Mouse (Mus musculus): ENCODE measurements at regions not wholly inside any gene's neighbourhood (a gene's known extent, or its start where the extent isn't known, plus 50 kb on each side); places are given as distances from the start of the nearest gene placed in this dataset.
"Not testable (repeated sequence)": the region's sequence is repeated elsewhere in the genome, so short reads cannot be mapped to it uniquely, and the experiment has no call there.

- no peak for DNase-seq
These were observed 251.2 kb upstream of the Kcnh8 start for GRCm38 (mm10) chr17:52351293-52351692.

DNA sequence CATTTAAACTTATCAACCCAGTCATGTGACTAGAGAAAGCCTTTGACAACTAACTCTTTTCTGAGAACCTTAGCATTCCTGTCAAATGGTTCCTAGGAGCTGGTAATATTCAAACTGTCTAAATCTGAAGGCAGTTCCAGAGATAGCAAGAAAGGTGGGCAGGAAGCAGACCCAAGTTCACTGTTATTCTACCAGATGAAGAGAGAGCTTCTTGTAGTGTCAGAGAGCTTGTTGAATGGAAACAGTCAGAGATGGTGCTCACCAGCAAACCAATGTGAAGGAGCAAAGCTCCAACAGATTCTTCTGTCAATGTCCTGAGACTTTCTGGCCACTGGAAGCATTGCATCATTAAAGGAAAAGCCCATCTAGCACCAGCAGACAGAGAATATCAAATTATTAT lies 251.8 kb upstream of the Kcnh8 start:
- DNase-seq: no peak

GRCm38 (mm10) chr17:52349872-52350271 lies 252.6 kb upstream of the Kcnh8 start:
- DNase-seq: no peak

- DNase-seq: no peak
These were observed 253.9 kb upstream of the Kcnh8 start for GRCm38 (mm10) chr17:52348481-52349083.

DNA sequence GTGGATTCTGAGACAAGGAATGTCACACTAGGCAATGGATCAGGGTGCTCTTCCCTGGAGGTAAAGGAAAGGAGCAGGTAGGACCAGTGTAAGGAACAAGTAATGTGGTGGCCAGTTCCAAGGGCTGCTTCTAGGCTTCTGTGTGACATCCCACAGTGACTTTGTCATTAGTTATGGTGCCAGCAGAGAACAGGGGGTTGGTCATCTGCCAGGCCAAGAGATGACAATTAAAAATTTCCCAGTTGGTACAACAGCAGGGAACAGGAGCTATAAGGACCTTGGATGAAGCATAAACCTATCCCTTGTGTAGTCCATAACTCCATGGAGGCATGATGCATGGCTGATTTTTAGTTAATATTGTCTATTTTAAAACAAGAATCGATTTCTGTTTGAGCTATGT lies 281.9 kb upstream of the Kcnh8 start:
- DNase-seq: no peak

DNA sequence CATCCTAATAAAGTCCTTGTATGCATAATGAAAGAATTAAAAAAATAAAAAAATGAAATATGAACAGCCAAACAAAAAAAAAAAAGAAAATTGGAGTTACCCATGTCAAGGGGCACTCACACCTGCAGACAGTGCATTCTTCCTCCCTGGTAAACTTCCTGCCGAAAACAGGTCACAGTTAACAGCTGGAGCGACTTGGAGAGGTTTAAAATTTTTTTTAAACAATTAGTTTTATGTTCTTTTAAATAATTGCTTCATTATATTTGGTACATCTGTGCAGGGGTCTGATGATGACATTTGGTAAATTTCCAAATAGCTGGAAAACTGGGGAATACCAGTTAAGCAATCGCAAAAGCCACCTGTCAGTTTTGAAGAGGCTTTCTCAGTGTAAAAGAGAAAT lies 285.5 kb upstream of the Kcnh8 start:
- no peak for DNase-seq

- no peak for DNase-seq
These were observed 286.6 kb upstream of the Kcnh8 start for GRCm38 (mm10) chr17:52315879-52316278.

DNA sequence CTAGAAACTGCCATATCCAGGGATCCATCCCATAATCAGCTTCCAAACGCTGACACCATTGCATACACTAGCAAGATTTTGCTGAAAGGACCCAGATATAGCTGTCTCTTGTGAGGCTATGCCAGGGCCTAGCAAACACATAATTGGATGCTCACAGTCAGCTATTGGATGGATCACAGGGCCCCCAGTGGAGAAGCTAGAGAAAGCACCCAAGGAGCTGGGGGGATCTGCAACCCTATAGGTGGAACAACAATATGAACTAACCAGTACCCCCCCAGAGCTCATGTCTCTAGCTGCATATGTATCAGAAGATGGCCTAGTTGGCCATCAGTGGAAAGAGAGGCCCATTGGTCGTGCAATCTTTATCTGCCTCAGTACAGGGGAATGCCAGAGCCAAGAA lies 287.1 kb upstream of the Kcnh8 start:
- DNase-seq: not testable (repeated sequence)

- DNase-seq: no peak
These were observed 290.5 kb upstream of the Kcnh8 start for GRCm38 (mm10) chr17:52312043-52312442.

- no peak for DNase-seq
These were observed 293.7 kb upstream of the Kcnh8 start for GRCm38 (mm10) chr17:52308789-52309188.

DNA sequence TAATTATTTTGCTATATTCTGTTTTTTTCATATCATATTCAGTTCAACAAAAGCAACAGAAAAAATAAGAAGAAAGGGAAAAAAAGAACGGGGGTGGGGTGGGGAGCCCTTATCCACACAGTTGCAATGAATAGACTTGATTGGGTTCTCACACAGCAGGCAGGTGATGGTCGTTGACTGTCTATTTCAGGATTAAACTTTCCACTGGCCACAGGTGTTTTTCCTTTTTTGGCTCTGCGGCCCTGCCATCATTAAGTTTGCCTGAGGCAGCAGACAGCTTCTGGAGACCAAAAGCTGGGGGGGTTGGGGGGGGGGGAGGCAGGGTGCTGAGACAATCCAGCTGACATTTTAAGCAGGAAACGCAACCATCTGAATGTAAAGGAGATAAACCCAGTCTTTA lies 298.4 kb upstream of the Kcnh8 start:
- DNase-seq: no peak

- DNase-seq: no peak
These were observed 299.2 kb upstream of the Kcnh8 start for GRCm38 (mm10) chr17:52303320-52303719.

DNA sequence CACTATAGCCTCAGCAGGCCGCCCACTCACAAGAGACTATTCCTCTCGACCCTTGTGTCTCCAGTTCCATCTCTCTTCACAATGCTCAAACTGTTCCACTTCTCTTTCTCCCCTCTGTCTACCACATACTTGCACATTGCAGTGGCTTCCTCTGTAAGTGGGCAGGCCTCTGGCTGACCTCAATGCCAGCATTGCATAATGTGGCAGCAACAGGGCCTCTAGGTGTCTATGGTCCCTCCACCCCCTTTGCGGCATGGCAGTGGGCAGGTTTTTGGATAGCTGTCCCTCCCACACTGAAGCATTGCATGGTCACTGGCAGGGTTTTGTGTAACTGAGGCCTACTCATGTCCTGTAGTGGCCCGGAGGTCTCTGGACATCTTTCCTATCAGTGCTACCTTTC lies 302.7 kb upstream of the Kcnh8 start:
- DNase-seq: no peak

- DNase-seq: no peak
These were observed 317.1 kb upstream of the Kcnh8 start for GRCm38 (mm10) chr17:52285392-52285791.

- no peak for DNase-seq
These were observed 320.2 kb upstream of the Kcnh8 start for GRCm38 (mm10) chr17:52282264-52282663.

DNA sequence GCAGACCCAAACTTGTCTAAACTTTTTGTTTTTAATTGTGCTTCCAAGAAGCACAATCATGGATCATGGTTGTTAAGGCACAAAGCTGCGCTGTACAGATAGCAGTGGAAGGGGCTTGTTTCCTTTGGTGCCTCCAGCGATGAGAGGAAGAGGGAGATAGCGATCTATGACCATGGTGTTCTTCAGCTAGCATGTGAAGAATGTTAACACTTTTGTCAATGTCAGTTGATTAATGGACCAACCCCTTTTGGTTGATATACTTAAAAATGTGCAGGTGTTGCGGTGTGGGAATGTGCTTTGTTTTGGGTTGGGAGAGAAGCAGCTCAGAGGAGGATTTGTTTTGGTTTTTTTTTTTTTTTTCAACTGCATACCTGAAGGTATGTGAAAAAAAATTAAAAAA lies 324.0 kb upstream of the Kcnh8 start:
- no peak for DNase-seq

DNA sequence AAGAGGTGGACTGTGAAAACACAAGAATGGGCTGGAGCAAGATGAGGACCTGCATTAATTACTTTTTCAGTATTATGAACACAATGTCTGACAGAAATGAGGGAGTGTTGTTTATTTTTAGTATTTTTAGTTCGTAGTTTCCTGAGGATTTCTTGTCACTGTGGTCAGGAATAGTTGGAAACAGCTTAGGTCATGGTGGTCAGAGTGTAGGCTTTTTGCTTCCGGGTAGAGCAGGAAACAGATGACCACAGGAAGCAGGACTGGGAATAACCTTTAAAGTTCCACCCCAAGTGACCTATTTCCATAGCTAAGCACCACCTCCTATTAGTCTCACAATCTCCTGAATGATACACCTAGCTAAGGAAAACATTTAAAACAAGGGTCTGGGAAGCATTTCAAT lies 333.7 kb upstream of the Kcnh8 start:
- no peak for DNase-seq

GRCm38 (mm10) chr17:52251284-52251683 lies 351.2 kb upstream of the Kcnh8 start:
- DNase-seq: no peak

- no peak for DNase-seq
These were observed 376.9 kb upstream of the Kcnh8 start for GRCm38 (mm10) chr17:52225584-52225983.

DNA sequence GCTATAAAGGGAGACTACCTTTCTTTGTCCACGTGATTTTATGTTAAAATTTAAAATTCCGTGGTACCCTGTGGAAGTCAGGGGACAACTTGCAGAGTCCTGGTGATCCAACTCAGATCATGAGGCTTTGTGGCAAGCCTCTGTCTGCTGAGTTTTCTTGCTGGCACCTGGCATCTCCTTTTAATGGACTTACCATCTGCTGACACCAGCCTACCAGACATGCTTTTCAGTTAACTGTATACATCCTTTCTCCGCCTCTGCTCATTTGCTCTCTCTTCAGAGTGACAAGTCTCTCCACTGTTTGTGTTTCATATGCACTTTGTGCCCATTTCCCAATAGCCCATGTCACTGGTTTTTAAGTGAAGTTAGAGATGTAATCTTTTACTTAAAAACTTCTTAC lies 382.1 kb upstream of the Kcnh8 start:
- no peak for DNase-seq

DNA sequence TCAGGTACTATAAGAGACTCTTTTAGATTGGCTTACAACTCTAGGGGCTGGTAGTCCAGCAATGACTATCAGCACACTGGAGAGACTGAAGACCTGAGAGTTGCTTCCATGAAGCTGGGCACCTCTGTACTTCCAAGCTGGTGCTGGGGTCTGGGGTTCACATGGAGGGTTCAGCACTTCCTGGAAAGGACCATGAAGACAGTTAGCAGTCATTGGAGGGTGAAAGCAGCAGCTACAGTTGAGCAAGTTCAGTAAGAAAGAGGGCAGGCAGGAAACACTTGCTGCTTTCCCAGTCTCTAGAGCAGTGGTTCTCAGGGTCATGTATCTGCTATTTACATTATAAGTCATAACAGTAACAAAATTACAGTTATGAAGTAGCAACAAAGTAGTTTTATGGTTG lies 384.3 kb upstream of the Satb1 start:
- no peak for DNase-seq

DNA sequence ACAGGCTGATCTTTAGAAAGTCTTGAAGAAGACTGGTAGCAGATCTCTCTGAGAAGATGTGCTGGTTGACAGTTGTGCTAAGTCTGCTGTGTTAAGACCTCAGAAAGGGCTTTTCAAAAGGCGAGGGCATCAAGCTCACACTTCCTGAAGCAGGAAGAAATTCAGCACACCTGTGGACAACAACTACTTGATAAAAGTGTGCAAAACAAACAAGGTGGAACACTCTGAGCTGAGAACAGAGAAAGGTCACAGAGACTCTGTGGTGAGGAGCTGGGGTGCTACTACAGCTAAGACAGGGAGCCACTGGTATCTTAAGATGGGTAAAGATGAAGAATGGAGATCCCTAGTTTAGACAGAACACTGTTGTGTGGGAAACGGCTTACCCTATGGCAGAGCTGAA lies 379.9 kb upstream of the Satb1 start:
- DNase-seq: no peak

DNA sequence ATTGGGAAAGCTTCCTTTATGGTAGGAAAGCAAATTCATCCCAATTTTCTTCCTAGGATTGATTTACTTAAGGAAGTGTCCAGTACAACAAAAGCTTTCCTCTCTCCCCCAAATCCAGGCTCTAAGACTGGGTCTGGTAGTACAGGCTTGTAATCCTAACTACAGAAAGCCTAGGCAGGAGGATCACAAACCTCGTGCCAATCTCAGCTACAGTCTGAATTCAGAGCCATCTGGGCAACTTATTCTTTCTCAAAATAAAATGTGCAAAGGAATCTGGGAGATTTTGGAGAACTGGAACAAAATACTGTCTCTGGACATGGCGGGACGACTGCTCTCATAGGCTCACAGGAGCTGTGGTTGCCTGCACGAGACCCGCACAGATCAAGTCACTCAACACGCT lies 377.4 kb upstream of the Satb1 start:
- no peak for DNase-seq

- no peak for DNase-seq
These were observed 364.6 kb upstream of the Satb1 start for GRCm38 (mm10) chr17:52197731-52198130.

GRCm38 (mm10) chr17:52196811-52197210 lies 363.7 kb upstream of the Satb1 start:
- no peak for DNase-seq

- DNase-seq: no peak
These were observed 362.7 kb upstream of the Satb1 start for GRCm38 (mm10) chr17:52195804-52196203.
